Mouse (Mus musculus) forebrain, embryonic 11.5 days (tissue): Measurements from ENCODE around the gene B4galt7. TPM values are rescaled to one million over a fixed set of nuclear protein-coding genes. Genes with fewer than 3 reads are reported as not detected.
"Not testable (repeated sequence)": the region's sequence is repeated elsewhere in the genome, so short reads cannot be mapped to it uniquely, and the experiment has no call there.

Experiments used
- ATAC-seq: fragments of 200-750 bp; cut with Nextera tagmentation; replicated peaks from 2 replicates; pipeline ENCODE4 v1.8.0; 2017; ENCODE audit warnings: moderate TSS enrichment; ENCODE audit not compliant: low FRiP score
- DNase-seq: peaks from one replicate; pipeline ENCODE4 v3.0.0-alpha.2; 2017; ENCODE audit warnings: low spot score
- H3K27ac ChIP-seq: fragments of 300-500 bp; sonication (generic); 2 replicates; pipeline ENCODE4 v1.5.1; 2014; ENCODE audit warnings: low read depth, low read length
- H3K27me3 ChIP-seq: fragments of 300-500 bp; sonication (generic); 2 replicates; pipeline ENCODE4 v1.6.1; 2014; ENCODE audit warnings: mild to moderate bottlenecking, low read length, mixed read lengths; ENCODE audit not compliant: control insufficient read depth, insufficient read depth
- H3K36me3 ChIP-seq: fragments of 300-500 bp; sonication (generic); 2 replicates; pipeline ENCODE4 v1.6.1; 2014; ENCODE audit warnings: mild to moderate bottlenecking, low read length, moderate library complexity, mixed read lengths; ENCODE audit not compliant: control insufficient read depth, insufficient read depth
- H3K4me1 ChIP-seq: fragments of 300-500 bp; sonication (generic); replicated peaks from 2 replicates; pipeline ENCODE4 v1.6.1; 2014; ENCODE audit warnings: low read length, mixed read lengths; ENCODE audit not compliant: control insufficient read depth, insufficient read depth
- H3K4me2 ChIP-seq: fragments of 300-500 bp; sonication (generic); 2 replicates; pipeline ENCODE4 v1.6.1; 2014; ENCODE audit warnings: low read depth, mild to moderate bottlenecking, low read length, moderate library complexity, mixed read lengths; ENCODE audit not compliant: severe bottlenecking
- H3K4me3 ChIP-seq: fragments of 300-500 bp; sonication (generic); 2 replicates; pipeline ENCODE4 v1.5.1; 2014; ENCODE audit warnings: low read depth, low read length
- H3K9ac ChIP-seq: fragments of 300-500 bp; sonication (generic); 2 replicates; pipeline ENCODE4 v1.6.1; 2014; ENCODE audit warnings: low read length
- H3K9me3 ChIP-seq: fragments of 300-500 bp; sonication (generic); 2 replicates; pipeline ENCODE4 v1.6.1; 2016; ENCODE audit warnings: low read length, mixed read lengths; ENCODE audit not compliant: control insufficient read depth
- WGBS: fragments of 180-500 bp; shearing (Covaris S2); extraction: QIAGEN DNeasy Blood & Tissue Kit; methylation state at CpG from one replicate; pipeline ENCODE4 v1.1.7; 2014; 5-methylcytosine and 5-hydroxymethylcytosine counted together
- polyA plus RNA-seq: library from polyadenylated mRNA; unstranded; fragments of >200 nt; fragmentation: Nextera tagmentation; extraction: Ambion mirVana; gene quantifications from 2 replicates; pipeline ENCODE4 v1.2.1, GENCODE M21; 2014

The B4galt7 gene
- polyA plus RNA-seq, result 24.5 and 25.6 TPM in 2 replicates

- DNase-seq, result peak; percentile 89
- H3K36me3 ChIP-seq, result peaks cover 13% of the 10 kb centered on the region
Measured at GRCm38 (mm10) chr13:55599566-55600540, at the start of gene B4galt7. B4galt7 (plus strand) TSS chr13:55599896.

DNA sequence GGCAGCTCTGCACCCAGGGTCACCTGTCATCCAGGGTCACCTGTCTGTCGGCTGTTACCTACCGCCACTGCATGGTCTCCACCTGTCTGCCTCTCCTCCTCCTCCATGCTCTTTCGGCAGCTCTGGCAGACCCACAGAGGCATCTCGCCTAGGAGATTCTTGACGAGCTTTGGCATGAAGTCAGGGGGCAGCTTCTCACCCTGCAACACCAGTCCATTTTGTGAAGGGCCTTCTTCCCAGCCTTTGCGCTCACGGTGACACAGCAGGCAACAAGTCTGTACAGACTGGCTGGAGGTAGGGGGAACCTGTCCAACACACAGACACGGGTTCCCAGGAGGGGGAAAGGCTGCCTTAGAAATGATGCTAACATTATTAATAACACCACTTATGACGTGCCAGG lies 43.8 kb upstream of the B4galt7 start:
- WGBS, result 96% methylated on average over 9 of the region's 9 CpGs
- H3K9me3 ChIP-seq, result no peaks in the 10 kb centered on the region

More at GRCm38 (mm10) chr13:55599566-55600540, at the start of gene B4galt7:
- 12% methylated on average over 51 of the region's 51 CpGs for WGBS
- H3K4me2 ChIP-seq, result peak within 1 kb of the TSS; percentile 80
- H3K27me3 ChIP-seq, result no peaks in the 10 kb centered on the region
- no peak within 1 kb of the TSS for H3K27ac ChIP-seq
- ATAC-seq, result peak; percentile 90
- peak within 1 kb of the TSS; percentile 80 for H3K9ac ChIP-seq
- peaks cover 4% of the 10 kb centered on the region; the same call in 1 of the 2 replicates for H3K4me1 ChIP-seq
- peak within 1 kb of the TSS; percentile 75 for H3K4me3 ChIP-seq
- H3K9me3 ChIP-seq, result no peaks in the 10 kb centered on the region

GRCm38 (mm10) chr13:55557499-55557898 lies 42.2 kb upstream of the B4galt7 start:
- H3K4me1 ChIP-seq, result no peaks in the 10 kb centered on the region
- no peaks in the 10 kb centered on the region for H3K9me3 ChIP-seq
- DNase-seq (no peak), ATAC-seq (no peak)
- H3K9ac ChIP-seq, result no peak overlapping the region
- H3K27ac ChIP-seq, result no peak overlapping the region
- no peak overlapping the region for H3K4me2 ChIP-seq
- no peaks in the 10 kb centered on the region for H3K36me3 ChIP-seq
- no peaks in the 10 kb centered on the region for H3K27me3 ChIP-seq
- 90% methylated on average over 6 of the region's 6 CpGs for WGBS
- H3K4me3 ChIP-seq, result no peak overlapping the region

More for the DNA sequence above, 43.8 kb upstream of the B4galt7 start:
- no peaks in the 10 kb centered on the region for H3K36me3 ChIP-seq
- DNase-seq, result no peak
- no peak overlapping the region for H3K27ac ChIP-seq
- no peak overlapping the region for H3K4me3 ChIP-seq
- H3K4me1 ChIP-seq, result no peaks in the 10 kb centered on the region
- H3K9ac ChIP-seq, result no peak overlapping the region
- ATAC-seq, result no peak
- H3K27me3 ChIP-seq, result no peaks in the 10 kb centered on the region
- H3K4me2 ChIP-seq, result no peak overlapping the region

DNA sequence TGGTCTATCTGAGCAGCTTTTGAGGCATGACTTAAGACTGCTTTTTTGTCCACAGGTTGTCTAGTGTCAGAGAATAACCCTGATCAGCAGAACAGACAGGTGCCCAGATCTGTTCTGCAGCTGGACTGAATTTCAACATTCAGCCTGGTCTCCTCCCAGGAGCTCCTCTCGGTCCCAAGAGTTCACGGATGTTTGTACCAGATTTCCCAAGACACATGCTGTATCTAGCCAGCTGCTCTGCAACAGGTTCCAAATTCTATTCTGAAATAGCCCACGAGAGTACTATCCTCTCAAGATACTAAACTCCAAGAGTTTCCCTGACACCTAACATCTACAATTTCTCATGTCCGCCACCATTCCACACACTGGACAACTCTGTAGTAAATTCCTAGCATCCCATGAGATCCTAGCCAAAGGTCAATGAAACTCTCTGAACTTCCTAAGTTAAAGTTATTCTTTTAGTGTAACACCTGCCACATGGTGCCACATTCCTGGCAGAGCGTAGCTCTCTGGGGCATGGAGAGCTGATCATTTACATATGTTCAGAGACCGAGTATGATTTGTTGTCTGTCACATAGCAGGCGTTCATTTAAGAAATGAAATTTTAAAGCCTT lies 36.3 kb upstream of the B4galt7 start:
- no peak for DNase-seq
- Histone ChIP-seq H3K4me2 (no peak overlapping the region), H3K4me1 (no peaks in the 10 kb centered on the region), H3K9me3 (no peaks in the 10 kb centered on the region), H3K27ac (no peak overlapping the region), H3K36me3 (no peaks in the 10 kb centered on the region), H3K27me3 (no peaks in the 10 kb centered on the region), H3K9ac (no peak overlapping the region), H3K4me3 (no peak overlapping the region)
- no peak for ATAC-seq
- WGBS, result 89% methylated on average over 7 of the region's 7 CpGs

DNA sequence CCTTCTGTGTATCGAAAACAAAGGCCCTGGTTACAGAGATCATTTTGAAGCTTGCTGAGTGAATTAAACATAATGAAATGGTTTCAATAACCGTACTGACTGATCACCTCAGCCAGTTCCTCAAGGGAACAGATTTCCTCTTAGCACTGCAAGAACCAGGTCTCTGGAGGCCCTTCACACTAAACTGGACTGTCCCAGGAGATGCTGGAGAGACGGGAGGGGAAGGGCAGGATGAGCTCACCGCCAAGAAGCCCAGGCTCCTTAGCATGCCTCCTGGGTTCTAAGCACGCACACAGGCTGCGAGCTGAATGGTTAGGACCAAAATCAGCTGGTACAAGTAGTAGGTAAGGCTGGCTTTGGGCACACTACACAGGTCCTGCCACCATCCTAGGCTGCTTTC lies 32.7 kb upstream of the B4galt7 start:
- no peak overlapping the region for H3K4me2 ChIP-seq
- H3K27ac ChIP-seq, result no peak overlapping the region
- no peak overlapping the region for H3K9ac ChIP-seq
- H3K4me1 ChIP-seq, result peaks cover 5% of the 10 kb centered on the region
- no peaks in the 10 kb centered on the region for H3K36me3 ChIP-seq
- WGBS, result 94% methylated on average over 6 of the region's 6 CpGs
- H3K27me3 ChIP-seq, result no peaks in the 10 kb centered on the region
- H3K4me3 ChIP-seq, result no peak overlapping the region
- ATAC-seq (no peak), DNase-seq (no peak)
- H3K9me3 ChIP-seq, result no peaks in the 10 kb centered on the region

- peaks cover 5% of the 10 kb centered on the region for H3K4me1 ChIP-seq
- ATAC-seq (no peak), DNase-seq (no peak)
- H3K4me3 ChIP-seq, result no peak overlapping the region
- no peaks in the 10 kb centered on the region for H3K36me3 ChIP-seq
- no peak overlapping the region for H3K27ac ChIP-seq
- 92% methylated on average over 2 of the region's 2 CpGs for WGBS
- H3K9me3 ChIP-seq, result no peaks in the 10 kb centered on the region
- H3K9ac ChIP-seq, result no peak overlapping the region
- H3K27me3 ChIP-seq, result no peaks in the 10 kb centered on the region
- H3K4me2 ChIP-seq, result no peak overlapping the region
Measured at GRCm38 (mm10) chr13:55567949-55568348, 31.7 kb upstream of the B4galt7 start.

- 92% methylated on average over 4 of the region's 4 CpGs for WGBS
- not testable (repeated sequence) for DNase-seq, H3K4me3 ChIP-seq
Measured at GRCm38 (mm10) chr13:55568524-55568923, 31.2 kb upstream of the B4galt7 start.

DNA sequence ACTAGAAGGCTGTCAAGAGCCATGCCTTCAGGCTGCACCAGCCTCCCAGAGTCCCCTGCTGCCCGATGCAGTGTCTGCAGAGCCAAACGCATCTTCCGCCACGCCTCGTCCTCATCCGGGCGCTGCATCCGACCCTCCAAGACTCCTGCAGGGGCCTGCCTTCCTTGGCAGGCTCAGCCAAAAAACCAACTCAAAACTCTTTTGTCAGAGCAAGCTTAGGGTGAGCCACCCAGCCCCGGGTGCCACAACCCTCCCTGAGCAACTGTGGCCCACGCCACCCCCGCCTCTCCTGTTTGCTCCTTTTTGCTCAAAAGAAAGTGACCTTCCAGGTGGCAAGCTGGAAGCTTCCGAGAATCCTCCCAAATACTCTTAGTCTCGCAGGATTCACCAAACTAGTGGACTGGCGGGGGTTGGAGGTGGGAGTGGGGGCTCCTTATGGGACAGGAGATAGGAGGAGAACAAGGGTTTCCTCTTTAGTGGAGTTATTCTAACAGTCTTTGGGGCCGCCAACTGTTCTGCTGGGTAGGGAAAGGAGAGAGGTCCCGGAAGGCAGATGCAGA lies 29.9 kb upstream of the B4galt7 start:
- peak; percentile 13; the same call in 1 of the 2 replicates for ATAC-seq
- no peaks in the 10 kb centered on the region for H3K36me3 ChIP-seq
- 6% methylated on average over 16 of the region's 16 CpGs for WGBS

More at GRCm38 (mm10) chr13:55568524-55568923, 31.2 kb upstream of the B4galt7 start:
- not testable (repeated sequence) for H3K4me2 ChIP-seq, H3K27me3 ChIP-seq, ATAC-seq, H3K9ac ChIP-seq, H3K27ac ChIP-seq, H3K9me3 ChIP-seq, H3K36me3 ChIP-seq, H3K4me1 ChIP-seq

More for the DNA sequence above, 29.9 kb upstream of the B4galt7 start:
- H3K4me1 ChIP-seq, result peaks cover 5% of the 10 kb centered on the region
- peak overlapping the region; percentile 99 for H3K4me3 ChIP-seq
- H3K4me2 ChIP-seq, result peak overlapping the region; percentile 79
- H3K27me3 ChIP-seq, result no peaks in the 10 kb centered on the region
- peak overlapping the region; percentile 98 for H3K9ac ChIP-seq
- DNase-seq, result peak; percentile 61
- H3K9me3 ChIP-seq, result no peaks in the 10 kb centered on the region
- H3K27ac ChIP-seq, result no peak overlapping the region
